Mouse (Mus musculus): ENCODE measurements around the gene Coro1c. TPM values are rescaled to one million over a fixed set of nuclear protein-coding genes. Genes with fewer than 3 reads are reported as not detected.

Gene Coro1c
- polyA plus RNA-seq, 1 experiment from 2014 or later, result 138 TPM

GRCm38 (mm10) chr5:113857631-113858030 is 50.9 kb downstream of the Coro1c start:
- WGBS, result 64% methylated on average over 8 of the region's 8 CpGs
- no peak overlapping the region for H3K27ac ChIP-seq (ENCODE audit: low read length)
- H3K27me3 ChIP-seq (ENCODE audit: control insufficient read depth, insufficient read depth, low read depth, low read length), result no peaks in the 10 kb centered on the region
- H3K9ac ChIP-seq (ENCODE audit: low read length), result no peak overlapping the region
- no peak overlapping the region for H3K4me3 ChIP-seq (ENCODE audit: low read length)
- ATAC-seq (ENCODE audit: low read depth), result no peak
- H3K9me3 ChIP-seq (ENCODE audit: control insufficient read depth, low read length), result no peaks in the 10 kb centered on the region
- no peak overlapping the region for H3K4me2 ChIP-seq (ENCODE audit: low read depth, low read length)
- H3K4me1 ChIP-seq (replicated peaks; ENCODE audit: control insufficient read depth, insufficient read depth, low read length), result peaks cover 20% of the 10 kb centered on the region
- H3K36me3 ChIP-seq (ENCODE audit: control insufficient read depth, insufficient read depth, low read length), result peaks cover 7% of the 10 kb centered on the region; the same call in 1 of the 2 replicates

- Histone ChIP-seq H3K4me3 (ENCODE audit: low read length) (no peak overlapping the region), H3K4me2 (ENCODE audit: low read depth, low read length) (no peak overlapping the region), H3K27ac (ENCODE audit: low read length) (no peak overlapping the region), H3K9me3 (ENCODE audit: control insufficient read depth, low read length) (no peaks in the 10 kb centered on the region), H3K4me1 (replicated peaks; ENCODE audit: control insufficient read depth, insufficient read depth, low read length) (peaks cover 20% of the 10 kb centered on the region), H3K27me3 (ENCODE audit: control insufficient read depth, insufficient read depth, low read depth, low read length) (no peaks in the 10 kb centered on the region), H3K9ac (ENCODE audit: low read length) (no peak overlapping the region), H3K36me3 (ENCODE audit: control insufficient read depth, insufficient read depth, low read length) (peaks cover 4% of the 10 kb centered on the region; the same call in 1 of the 2 replicates)
- ATAC-seq (ENCODE audit: low read depth), result no peak
- 75% methylated on average over 7 of the region's 7 CpGs for WGBS
Measured at GRCm38 (mm10) chr5:113856631-113857030, 51.9 kb downstream of the Coro1c start.

- no peak overlapping the region for H3K4me3 ChIP-seq (ENCODE audit: low read length)
Measured at GRCm38 (mm10) chr5:113855696-113856095, 52.9 kb downstream of the Coro1c start.

GRCm38 (mm10) chr5:113855117-113855516 is 53.4 kb downstream of the Coro1c start:
- Histone ChIP-seq H3K4me2 (ENCODE audit: low read depth, low read length) (no peak overlapping the region), H3K9me3 (ENCODE audit: control insufficient read depth, low read length) (no peaks in the 10 kb centered on the region), H3K9ac (ENCODE audit: low read length) (no peak overlapping the region), H3K36me3 (ENCODE audit: control insufficient read depth, insufficient read depth, low read length) (peaks cover 10% of the 10 kb centered on the region; the same call in 1 of the 2 replicates), H3K27ac (ENCODE audit: low read length) (no peak overlapping the region), H3K4me1 (replicated peaks; ENCODE audit: control insufficient read depth, insufficient read depth, low read length) (peaks cover 20% of the 10 kb centered on the region), H3K4me3 (ENCODE audit: low read length) (no peak overlapping the region), H3K27me3 (ENCODE audit: control insufficient read depth, insufficient read depth, low read depth, low read length) (no peaks in the 10 kb centered on the region)
- ATAC-seq (ENCODE audit: low read depth), result no peak
- WGBS, result 92% methylated on average over 10 of the region's 10 CpGs

More at GRCm38 (mm10) chr5:113855696-113856095, 52.9 kb downstream of the Coro1c start:
- ATAC-seq (ENCODE audit: low read depth), result peak; percentile 41; the same call in 1 of the 2 replicates
- Histone ChIP-seq H3K4me2 (ENCODE audit: low read depth, low read length) (no peak overlapping the region), H3K9ac (ENCODE audit: low read length) (peak overlapping the region; percentile 26; the same call in 1 of the 2 replicates), H3K27me3 (ENCODE audit: control insufficient read depth, insufficient read depth, low read depth, low read length) (no peaks in the 10 kb centered on the region), H3K36me3 (ENCODE audit: control insufficient read depth, insufficient read depth, low read length) (peaks cover 4% of the 10 kb centered on the region; the same call in 1 of the 2 replicates), H3K27ac (ENCODE audit: low read length) (0 out of 2 replicates have a peak overlapping the region, but pooled peaks have one; percentile 14), H3K4me1 (replicated peaks; ENCODE audit: control insufficient read depth, insufficient read depth, low read length) (peaks cover 20% of the 10 kb centered on the region), H3K9me3 (ENCODE audit: control insufficient read depth, low read length) (no peaks in the 10 kb centered on the region)
- WGBS, result 51% methylated on average over 3 of the region's 3 CpGs

GRCm38 (mm10) chr5:113854494-113854893 is 54.1 kb downstream of the Coro1c start:
- H3K9me3 ChIP-seq (ENCODE audit: control insufficient read depth, low read length), result no peaks in the 10 kb centered on the region
- no peak overlapping the region for H3K9ac ChIP-seq (ENCODE audit: low read length)
- H3K36me3 ChIP-seq (ENCODE audit: control insufficient read depth, insufficient read depth, low read length), result peaks cover 13% of the 10 kb centered on the region; the same call in 1 of the 2 replicates
- ATAC-seq (ENCODE audit: low read depth), result 0 out of 2 replicates have a peak, but pooled peaks have one; percentile 33
- H3K4me3 ChIP-seq (ENCODE audit: low read length), result no peak overlapping the region
- no peak overlapping the region for H3K27ac ChIP-seq (ENCODE audit: low read length)
- peaks cover 17% of the 10 kb centered on the region for H3K4me1 ChIP-seq (replicated peaks; ENCODE audit: control insufficient read depth, insufficient read depth, low read length)
- H3K27me3 ChIP-seq (ENCODE audit: control insufficient read depth, insufficient read depth, low read depth, low read length), result no peaks in the 10 kb centered on the region
- 39% methylated on average over 14 of the region's 14 CpGs for WGBS
- no peak overlapping the region for H3K4me2 ChIP-seq (ENCODE audit: low read depth, low read length)

GRCm38 (mm10) chr5:113853541-113853940 is 55.0 kb downstream of the Coro1c start:
- no peak for ATAC-seq (ENCODE audit: low read depth)
- Histone ChIP-seq H3K9ac (ENCODE audit: low read length) (no peak overlapping the region), H3K27me3 (ENCODE audit: control insufficient read depth, insufficient read depth, low read depth, low read length) (no peaks in the 10 kb centered on the region), H3K27ac (ENCODE audit: low read length) (no peak overlapping the region), H3K4me2 (ENCODE audit: low read depth, low read length) (no peak overlapping the region), H3K4me3 (ENCODE audit: low read length) (no peak overlapping the region), H3K4me1 (replicated peaks; ENCODE audit: control insufficient read depth, insufficient read depth, low read length) (peaks cover 9% of the 10 kb centered on the region; the same call in 1 of the 2 replicates), H3K9me3 (ENCODE audit: control insufficient read depth, low read length) (no peaks in the 10 kb centered on the region), H3K36me3 (ENCODE audit: control insufficient read depth, insufficient read depth, low read length) (peaks cover 17% of the 10 kb centered on the region)
- 88% methylated on average over 10 of the region's 10 CpGs for WGBS

GRCm38 (mm10) chr5:113852463-113852862 is 56.1 kb downstream of the Coro1c start:
- no peak overlapping the region for H3K4me2 ChIP-seq (ENCODE audit: low read depth, low read length)
- 78% methylated on average over 7 of the region's 7 CpGs for WGBS
- H3K4me3 ChIP-seq (ENCODE audit: low read length), result no peak overlapping the region
- ATAC-seq (ENCODE audit: low read depth), result no peak
- no peak overlapping the region for H3K9ac ChIP-seq (ENCODE audit: low read length)
- H3K36me3 ChIP-seq (ENCODE audit: control insufficient read depth, insufficient read depth, low read length), result peaks cover 21% of the 10 kb centered on the region
- H3K9me3 ChIP-seq (ENCODE audit: control insufficient read depth, low read length), result no peaks in the 10 kb centered on the region
- H3K4me1 ChIP-seq (replicated peaks; ENCODE audit: control insufficient read depth, insufficient read depth, low read length), result peaks cover 7% of the 10 kb centered on the region; the same call in 1 of the 2 replicates
- no peak overlapping the region for H3K27ac ChIP-seq (ENCODE audit: low read length)
- no peaks in the 10 kb centered on the region for H3K27me3 ChIP-seq (ENCODE audit: control insufficient read depth, insufficient read depth, low read depth, low read length)

- no peak overlapping the region for H3K4me3 ChIP-seq (ENCODE audit: low read length)
- 60% methylated on average over 8 of the region's 8 CpGs for WGBS
- peaks cover 37% of the 10 kb centered on the region for H3K36me3 ChIP-seq (ENCODE audit: control insufficient read depth, insufficient read depth, low read length)
- no peaks in the 10 kb centered on the region for H3K27me3 ChIP-seq (ENCODE audit: control insufficient read depth, insufficient read depth, low read depth, low read length)
- H3K4me2 ChIP-seq (ENCODE audit: low read depth, low read length), result no peak overlapping the region
- no peak overlapping the region for H3K9ac ChIP-seq (ENCODE audit: low read length)
- H3K27ac ChIP-seq (ENCODE audit: low read length), result no peak overlapping the region
- ATAC-seq (ENCODE audit: low read depth), result no peak
- H3K4me1 ChIP-seq (replicated peaks; ENCODE audit: control insufficient read depth, insufficient read depth, low read length), result peaks cover 2% of the 10 kb centered on the region; the same call in 1 of the 2 replicates
- H3K9me3 ChIP-seq (ENCODE audit: control insufficient read depth, low read length), result no peaks in the 10 kb centered on the region
Measured at GRCm38 (mm10) chr5:113850680-113851230, 57.8 kb downstream of the Coro1c start.

- peaks cover 8% of the 10 kb centered on the region; the same call in 1 of the 2 replicates for H3K4me1 ChIP-seq (replicated peaks; ENCODE audit: control insufficient read depth, insufficient read depth, low read length)
- no peak overlapping the region for H3K4me3 ChIP-seq (ENCODE audit: low read length)
- H3K4me2 ChIP-seq (ENCODE audit: low read depth, low read length), result no peak overlapping the region
- H3K9me3 ChIP-seq (ENCODE audit: control insufficient read depth, low read length), result no peaks in the 10 kb centered on the region
- no peak overlapping the region for H3K9ac ChIP-seq (ENCODE audit: low read length)
- ATAC-seq (ENCODE audit: low read depth), result no peak
- no peaks in the 10 kb centered on the region for H3K27me3 ChIP-seq (ENCODE audit: control insufficient read depth, insufficient read depth, low read depth, low read length)
- H3K36me3 ChIP-seq (ENCODE audit: control insufficient read depth, insufficient read depth, low read length), result peaks cover 51% of the 10 kb centered on the region
- no peak overlapping the region for H3K27ac ChIP-seq (ENCODE audit: low read length)
- WGBS, result 74% methylated on average over 9 of the region's 9 CpGs
Measured at GRCm38 (mm10) chr5:113847636-113848035, 60.9 kb downstream of the Coro1c start.

Data from lung, embryonic 16.5 days (tissue).